In the genomic region with DNA sequence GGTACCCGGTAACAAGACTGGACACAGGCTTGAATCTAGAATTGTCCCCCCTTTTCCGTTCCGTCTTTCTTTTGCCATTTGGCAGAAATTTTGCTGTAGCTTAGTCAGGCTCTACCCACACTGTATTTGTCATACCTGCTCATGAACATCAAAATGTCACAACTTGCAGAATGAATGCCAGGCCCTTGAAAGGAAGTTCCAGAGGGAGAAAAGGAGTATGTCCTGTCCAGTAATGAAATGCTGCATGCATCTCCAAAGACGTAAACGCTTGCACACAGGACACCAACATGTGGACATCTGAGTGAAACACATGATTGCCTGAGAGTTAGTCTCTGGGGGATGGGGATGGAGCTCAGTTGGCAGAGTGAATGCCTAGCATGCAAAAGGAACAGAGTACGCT, we compare ENCODE assay signal across 29 mouse cellular contexts. TPM values are rescaled to one million over a fixed set of nuclear protein-coding genes. Genes with fewer than 3 reads are reported as not detected.
"Had no signal": no experiment of that assay in that cellular context is flagged by ENCODE, and none has a peak within 500 bp of the region (broad histone marks: within the 10 kb centered on the region; RNA-seq: fewer than 3 reads in every experiment).

No protein-coding gene starts in this region.

- H3K4me2 ChIP-seq: heart, embryonic 12.5 days; hindbrain, embryonic 12.5 days; hindbrain, embryonic 14.5 days; kidney, embryonic 15.5 days; limb, embryonic 13.5 days; limb, embryonic 15.5 days; liver, embryonic 12.5 days had no signal

- H3K36me3 ChIP-seq: heart, embryonic 12.5 days; hindbrain, embryonic 10.5 days; hindbrain, embryonic 12.5 days; kidney, embryonic 15.5 days; limb, embryonic 13.5 days; limb, embryonic 15.5 days; liver, embryonic 12.5 days had no signal

- H3K9ac ChIP-seq: heart, embryonic 12.5 days; hindbrain, embryonic 12.5 days; hindbrain, embryonic 14.5 days; kidney, embryonic 15.5 days; limb, embryonic 13.5 days; limb, embryonic 15.5 days; liver, embryonic 12.5 days; liver, embryonic 14.5 days had no signal

- DNase-seq: gastrocnemius, adult 2 months; gastrocnemius, postnatal 10 days; gastrocnemius, postnatal 25 days; heart, adult 2 months; heart, postnatal 4 days; kidney, adult 11 months; kidney, adult 2 months; kidney, adult 9 months; kidney, postnatal 14 days; kidney, postnatal 36 days; layer of hippocampus, postnatal 36 days; left cerebral cortex, postnatal 4 days had no signal

- H3K9me3 ChIP-seq: heart, embryonic 12.5 days; hindbrain, embryonic 10.5 days; hindbrain, embryonic 12.5 days; kidney, embryonic 15.5 days; limb, embryonic 13.5 days; limb, embryonic 15.5 days; liver, embryonic 12.5 days had no signal

- H3K4me3 ChIP-seq: gastrocnemius, adult 2 months; heart, adult 2 months; heart, embryonic 12.5 days; hindbrain, embryonic 10.5 days; hindbrain, embryonic 12.5 days; kidney, embryonic 15.5 days; limb, embryonic 13.5 days; limb, embryonic 15.5 days; liver, embryonic 12.5 days had no signal

- ATAC-seq: hindbrain, embryonic 16.5 days; intestine, embryonic 16.5 days; liver, embryonic 12.5 days had no signal

- H3K27ac ChIP-seq: gastrocnemius, adult 2 months; heart, adult 2 months; hindbrain, embryonic 10.5 days; hindbrain, embryonic 12.5 days; hindbrain, embryonic 14.5 days; kidney, embryonic 15.5 days; kidney, postnatal 0 days; limb, embryonic 13.5 days; limb, embryonic 15.5 days; liver, embryonic 12.5 days; liver, embryonic 14.5 days had no signal

RNA-seq across cellular contexts. Expression of gene Cd27, which starts 23.1 kb away (rescaled TPM):
- total RNA-seq: layer of hippocampus, adult 18-20 months; layer of hippocampus, postnatal 10 days; layer of hippocampus, postnatal 36 days; left cerebral cortex, adult 18-20 months; left cerebral cortex, postnatal 10 days; left cerebral cortex, postnatal 25 days; left cerebral cortex, postnatal 4 days had no signal
